Mouse (Mus musculus) adrenal gland (tissue): ENCODE results near the gene Ube2m.

Experiments
- intact Hi-C: fragments of 180-260 bp; cut with DNase I; formaldehyde crosslinking; loops from one replicate; pipeline ENCODE4 v1.15.1; 2025
- long read RNA-seq, 2 experiments: library from polyadenylated mRNA; unstranded; transcript quantifications; one replicate each; pipeline ENCODE4 v2.0.0; 2020; ENCODE audit warnings: borderline replicate concordance in 1 of 2; ENCODE audit not compliant: insufficient replicate concordance in 1 of 2

Ube2m gene
- long read RNA-seq, experiment 1, transcript Ube2m-201 (6 exons, 1,472 nt), result major isoform, 6 of 11 reads
- long read RNA-seq, experiment 1, partial matches to known transcripts, result 3 of 11 reads
- long read RNA-seq, experiment 1, other reads (novel, unspliced or antisense), result 1 of 11 reads
- long read RNA-seq, experiment 2, transcript Ube2m-201 (6 exons, 1,472 nt), result major isoform, 5 of 9 reads
- long read RNA-seq, experiment 2, partial matches to known transcripts, result 1 of 9 reads
- long read RNA-seq, experiment 2, other reads (novel, unspliced or antisense), result 2 of 9 reads

DNA sequence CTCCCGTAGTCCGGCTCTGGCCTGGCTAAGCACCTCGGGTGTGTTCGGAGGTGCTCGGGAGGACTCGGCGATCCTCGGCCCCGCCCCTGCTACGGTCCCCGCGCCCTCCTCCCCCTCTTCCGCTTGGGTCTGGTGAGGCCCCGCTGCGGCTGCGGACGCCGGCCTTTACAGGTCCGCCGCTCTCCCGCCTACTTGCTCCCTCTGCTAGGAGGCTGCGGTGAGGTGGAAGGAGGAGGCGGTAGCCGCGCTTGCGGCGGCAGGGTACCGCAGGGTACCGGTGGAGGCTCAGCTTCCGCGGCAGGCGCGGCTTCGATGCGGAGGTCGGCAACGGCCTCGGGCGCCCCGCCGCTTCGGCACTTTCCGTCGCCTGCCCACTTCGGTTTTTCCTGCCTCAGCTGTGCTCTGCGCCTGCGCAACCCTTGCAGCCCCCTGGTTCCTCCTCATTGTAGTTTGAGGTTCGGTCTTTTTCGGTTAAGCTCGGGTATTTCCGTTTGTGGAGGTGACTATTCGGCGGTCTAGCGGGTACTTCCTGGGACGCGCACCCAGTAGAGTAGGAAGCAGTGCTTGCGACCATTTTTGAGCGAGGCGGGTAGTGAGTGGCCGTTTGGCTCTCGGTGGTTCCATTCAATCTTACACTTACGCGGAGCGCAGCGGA, at the start of gene Ube2m:
TSS of gene Ube2m (minus strand) at position 375 of the 655 bp plus-strand sequence.
- intact Hi-C loops, result no loop called here

DNA sequence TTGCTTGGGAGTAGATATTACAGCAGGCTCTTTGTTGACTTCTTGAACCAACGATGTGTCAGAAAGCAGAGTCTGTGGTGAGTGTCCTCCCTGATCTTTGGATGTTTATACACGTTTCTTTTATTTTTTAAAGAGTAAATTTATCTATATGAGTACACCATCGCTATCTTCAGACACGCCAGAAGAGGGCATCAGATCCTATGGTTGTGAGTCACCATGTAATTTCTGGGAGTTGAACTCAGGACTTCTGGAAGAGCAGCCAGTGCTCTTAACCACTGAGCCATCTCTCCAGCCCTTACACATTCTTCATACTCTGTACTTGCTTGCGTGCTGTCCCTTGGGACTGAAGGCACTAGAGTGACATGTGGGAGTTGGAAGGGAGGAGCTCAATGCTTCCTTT, 34.2 kb upstream of the Ube2m start:
- intact Hi-C loops, result loop anchor here (5.0 kb wide), 1 partner anchor 440 kb away; no protein-coding TSS in a partner anchor

DNA sequence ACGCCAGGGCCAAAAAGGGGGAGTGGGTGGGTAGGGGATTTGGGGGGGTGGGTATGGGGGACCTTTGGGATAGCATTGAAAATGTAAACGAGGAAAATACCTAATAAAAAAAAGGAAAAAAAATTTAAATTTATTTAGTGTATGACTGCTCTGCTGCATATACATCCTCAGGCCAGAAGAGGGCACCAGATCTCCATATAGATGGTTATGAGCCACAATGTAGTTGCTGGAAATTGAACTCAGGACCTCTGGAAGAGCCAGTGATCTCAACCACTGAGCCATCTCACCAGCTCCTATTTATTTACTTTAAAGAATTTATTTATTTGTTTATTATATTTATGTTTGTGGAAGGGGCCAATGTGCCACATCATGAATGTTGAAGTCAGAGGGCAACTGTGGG, 25.3 kb upstream of the Ube2m start:
- intact Hi-C loops, result loop anchor here (5.0 kb wide), 1 partner anchor 224 kb away; no protein-coding TSS in a partner anchor

- intact Hi-C loops, result no loop called here
These were observed 21.5 kb upstream of the Ube2m start for GRCm38 (mm10) chr7:13059536-13059935.

- intact Hi-C loops, result no loop called here
These were observed 19.0 kb upstream of the Ube2m start for GRCm38 (mm10) chr7:13056913-13057700.

DNA sequence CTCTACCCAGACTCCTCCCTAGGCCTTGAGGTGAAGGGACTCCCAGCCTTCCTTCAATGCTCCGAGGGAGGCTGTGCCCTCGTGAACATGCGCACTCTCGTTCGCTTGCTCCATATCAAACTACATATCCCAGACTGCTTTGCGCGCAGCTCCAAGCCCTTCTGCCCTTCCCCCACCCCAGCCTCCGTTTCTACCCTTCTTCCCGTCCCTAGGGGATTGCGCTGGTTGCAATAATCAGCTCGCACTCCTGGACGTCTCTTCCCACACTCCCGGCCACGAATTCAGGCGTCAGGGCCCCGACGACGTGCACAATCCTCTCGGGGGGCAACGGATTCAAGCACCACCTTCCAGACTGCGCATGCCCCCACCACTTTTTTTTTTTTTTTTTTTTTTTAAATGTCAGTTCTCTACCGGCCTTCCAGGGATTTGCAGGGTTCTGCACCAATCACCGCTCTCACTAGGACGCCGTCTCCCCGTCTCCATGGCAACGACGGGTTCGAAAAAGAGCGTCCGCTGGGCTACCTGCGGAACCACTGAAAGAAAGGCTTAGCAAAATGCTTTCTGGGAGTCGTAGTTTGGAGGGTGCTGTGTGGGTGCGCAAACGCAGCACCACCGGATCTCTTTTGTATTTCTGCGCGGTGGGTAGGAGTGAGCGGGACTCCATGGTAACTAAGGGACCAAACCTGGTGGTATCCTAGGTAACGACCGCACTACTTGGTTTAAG, 16.4 kb upstream of the Ube2m start, which contains the start of gene Mzf1:
TSS of gene Mzf1 (minus strand) at position 478 of the 724 bp plus-strand sequence.
- intact Hi-C loops, result no loop called here

DNA sequence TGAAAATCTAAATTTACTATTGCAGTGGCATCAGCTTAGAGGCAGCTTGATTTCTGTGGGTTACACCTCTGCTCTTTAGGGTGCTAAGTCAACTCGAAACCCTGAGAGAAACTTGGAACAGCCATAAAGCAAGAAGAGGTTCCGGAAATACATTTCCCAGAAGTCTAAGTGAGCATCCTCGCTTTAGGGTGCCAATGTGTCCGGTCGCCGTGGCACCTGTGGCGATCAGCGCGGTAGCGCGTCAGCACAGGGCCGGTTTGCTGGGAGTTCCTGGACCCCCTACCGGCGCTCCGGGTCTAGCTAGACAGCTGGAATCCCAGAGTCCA, 15.8 kb upstream of the Ube2m start:
- intact Hi-C loops, result no loop called here

DNA sequence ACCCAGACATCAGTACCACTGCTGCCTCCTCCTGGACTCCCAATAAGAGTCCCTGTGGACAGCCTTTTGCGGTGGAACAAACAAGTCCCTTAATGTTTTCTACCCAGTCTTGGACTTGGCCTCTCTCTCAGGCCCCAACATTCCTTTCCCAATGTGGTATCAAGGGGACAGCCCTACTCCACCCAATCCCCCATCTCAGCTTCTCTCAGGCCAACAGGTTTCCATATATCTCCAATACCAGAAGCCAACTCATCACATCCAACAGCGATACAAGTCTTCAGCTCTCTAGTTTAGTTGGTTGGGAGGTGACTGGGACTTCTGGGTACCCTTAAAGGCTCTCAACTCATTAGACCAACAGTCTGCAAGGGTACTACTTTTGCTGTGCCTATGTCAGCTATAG, 15.4 kb upstream of the Ube2m start:
- intact Hi-C loops, result no loop called here

DNA sequence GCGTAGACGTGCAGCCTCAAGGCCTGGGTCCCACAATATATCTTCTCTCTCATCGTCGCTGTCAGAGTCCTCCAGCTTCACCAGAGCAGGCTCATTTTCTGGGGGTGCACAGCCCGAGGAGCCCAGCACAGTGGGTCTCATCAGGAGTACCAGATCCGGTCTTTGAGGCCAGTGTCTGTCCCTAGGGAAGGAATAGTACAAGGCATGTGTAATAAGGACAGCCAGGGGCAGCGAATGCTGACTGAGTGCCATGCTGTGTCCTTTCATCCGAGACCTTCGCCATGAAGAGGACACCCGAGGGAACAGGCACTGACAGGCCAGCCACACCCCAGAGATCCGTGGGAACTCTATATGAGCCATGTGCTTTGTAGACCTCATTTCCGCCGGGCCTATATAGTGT, 14.9 kb upstream of the Ube2m start:
- intact Hi-C loops, result no loop called here

DNA sequence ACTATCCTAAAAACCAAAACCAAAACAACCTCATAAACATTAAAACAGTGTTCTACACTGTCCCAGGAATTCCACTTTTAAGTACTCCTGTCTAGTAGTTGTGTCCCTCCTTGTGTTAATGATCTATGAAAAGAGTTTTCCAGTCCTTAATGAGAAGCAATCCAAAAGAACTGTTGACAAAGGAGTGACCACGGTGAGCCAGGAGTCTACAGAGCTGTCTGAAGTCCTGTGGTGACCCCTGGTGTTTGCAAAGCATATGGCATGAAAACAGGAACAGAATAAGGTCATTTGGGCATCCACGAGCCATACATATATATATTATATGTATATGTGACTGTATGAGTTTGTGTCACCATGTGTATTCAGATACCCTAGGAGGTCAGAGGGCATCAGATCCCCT, 8.0 kb upstream of the Ube2m start:
- intact Hi-C loops, result loop anchor here (2.0 to 5.0 kb wide), 3 partner anchors 37 to 144 kb away; partner anchors contain the start of gene Rps5

GRCm38 (mm10) chr7:13044254-13044625, 6.2 kb upstream of the Ube2m start:
- intact Hi-C loops, result no loop called here

- intact Hi-C loops, result no loop called here
These were observed 5.6 kb upstream of the Ube2m start for GRCm38 (mm10) chr7:13043445-13044253.

DNA sequence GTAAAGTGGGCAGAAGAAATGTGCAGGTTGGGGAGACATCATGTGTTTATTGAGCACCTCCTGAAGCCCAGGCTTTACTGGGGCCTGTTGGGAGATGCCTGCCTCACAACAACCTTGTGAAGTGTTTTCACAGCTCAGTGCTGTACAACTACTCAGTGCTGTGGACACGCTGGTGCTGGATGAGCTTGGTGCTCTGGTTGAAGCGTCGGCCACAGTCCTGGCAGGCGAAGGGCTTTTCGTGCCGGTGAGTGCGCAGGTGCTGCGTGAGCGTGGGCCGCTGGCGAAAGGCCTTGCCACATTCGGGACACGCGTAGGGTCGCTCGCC, 5.0 kb upstream of the Ube2m start:
- intact Hi-C loops, result no loop called here

GRCm38 (mm10) chr7:13042511-13042910, 4.4 kb upstream of the Ube2m start:
- intact Hi-C loops, result no loop called here

GRCm38 (mm10) chr7:13041256-13041655, 3.2 kb upstream of the Ube2m start:
- intact Hi-C loops, result no loop called here

GRCm38 (mm10) chr7:13039181-13039580, 1.1 kb upstream of the Ube2m start:
- intact Hi-C loops, result no loop called here

GRCm38 (mm10) chr7:13038621-13039169, 620 bp upstream of the Ube2m start:
- intact Hi-C loops, result no loop called here

- intact Hi-C loops, result no loop called here
These were observed 709 bp downstream of the Ube2m start for GRCm38 (mm10) chr7:13037366-13037765.

DNA sequence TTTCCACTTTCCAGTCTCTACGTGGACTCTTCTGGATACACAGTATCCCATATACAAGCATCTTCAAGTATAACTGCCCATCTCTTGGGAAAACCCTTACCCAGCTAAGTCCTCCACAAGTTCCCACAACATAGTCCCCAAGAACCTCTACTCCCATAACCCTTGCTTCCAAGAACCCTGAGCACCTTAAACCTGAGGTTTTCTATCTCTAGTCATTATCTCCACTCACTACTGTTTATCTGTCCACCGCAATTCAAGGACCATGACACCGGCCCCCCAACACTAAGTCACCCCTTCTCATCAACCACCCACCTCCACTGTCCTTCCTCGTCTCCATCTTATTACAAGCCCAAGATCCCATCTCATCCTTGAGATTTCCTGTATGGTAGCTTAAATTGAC, 1.3 kb downstream of the Ube2m start:
- intact Hi-C loops, result no loop called here

DNA sequence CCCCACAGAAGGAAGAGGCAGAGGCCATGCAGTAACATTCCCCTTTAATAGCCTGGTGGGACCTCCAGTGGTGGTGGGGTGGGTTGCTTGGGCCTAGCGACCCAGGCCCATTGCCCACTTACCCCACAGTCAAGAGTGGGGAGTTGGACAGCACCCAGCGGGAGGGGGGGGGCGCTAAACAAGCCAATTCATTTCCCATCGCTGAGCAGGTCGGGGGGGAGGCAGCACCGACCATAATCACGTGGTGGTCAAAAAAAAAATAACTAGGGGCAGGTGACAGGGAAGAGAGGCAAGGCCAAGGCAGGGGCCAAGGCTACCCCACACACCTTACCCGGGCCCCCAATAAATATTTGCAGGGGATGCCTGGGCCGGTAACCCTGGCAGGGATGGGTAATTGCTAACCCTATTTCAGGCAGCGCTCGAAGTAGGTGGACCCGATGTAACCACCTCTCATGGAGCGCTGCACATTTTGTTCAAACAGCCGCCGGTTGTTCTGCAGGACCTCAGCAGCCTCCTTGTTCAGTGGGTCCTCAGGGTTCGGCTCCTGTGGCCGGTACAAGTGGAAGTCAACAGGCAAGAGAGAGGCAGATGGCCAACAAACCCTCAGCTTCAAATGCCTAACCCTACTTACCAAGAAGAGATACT, 2.7 kb downstream of the Ube2m start:
- intact Hi-C loops, result no loop called here
